Mouse (Mus musculus): ENCODE measurements around the gene Ttc28. TPM values are rescaled to one million over a fixed set of nuclear protein-coding genes. Genes with fewer than 3 reads are reported as not detected.

Gene Ttc28
- total RNA-seq, 2 experiments from 2014 or later = 0.51 to 2.5 TPM

- no peak for ATAC-seq (replicated peaks; ENCODE audit: low FRiP score, poor library complexity, severe bottlenecking)
Measured at GRCm38 (mm10) chr5:111000953-111001352, 121.3 kb downstream of the Ttc28 start.

- ATAC-seq (replicated peaks; ENCODE audit: low FRiP score, poor library complexity, severe bottlenecking) = no peak
Measured at GRCm38 (mm10) chr5:111003220-111003619, 123.6 kb downstream of the Ttc28 start.

DNA sequence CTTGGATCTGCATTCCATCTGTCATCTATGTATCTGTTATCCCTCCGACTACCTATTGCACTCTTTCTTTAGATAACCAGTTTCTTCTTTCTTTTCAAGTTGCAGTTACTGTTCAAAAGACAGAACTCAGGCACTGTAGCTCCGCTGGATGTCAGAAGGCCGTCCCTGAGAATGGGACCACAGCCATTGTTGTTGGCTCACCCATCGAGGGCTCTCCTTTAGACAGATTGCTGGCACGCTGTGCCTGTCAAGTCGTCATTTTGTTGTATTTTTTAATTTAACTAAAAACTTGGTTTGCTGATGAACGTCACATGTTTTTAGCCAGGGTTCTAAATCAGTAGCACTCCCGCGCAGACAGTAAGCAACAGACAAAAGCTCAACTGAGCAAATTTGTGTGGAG lies 124.1 kb downstream of the Ttc28 start:
- no peak for ATAC-seq (replicated peaks; ENCODE audit: low FRiP score, poor library complexity, severe bottlenecking)

DNA sequence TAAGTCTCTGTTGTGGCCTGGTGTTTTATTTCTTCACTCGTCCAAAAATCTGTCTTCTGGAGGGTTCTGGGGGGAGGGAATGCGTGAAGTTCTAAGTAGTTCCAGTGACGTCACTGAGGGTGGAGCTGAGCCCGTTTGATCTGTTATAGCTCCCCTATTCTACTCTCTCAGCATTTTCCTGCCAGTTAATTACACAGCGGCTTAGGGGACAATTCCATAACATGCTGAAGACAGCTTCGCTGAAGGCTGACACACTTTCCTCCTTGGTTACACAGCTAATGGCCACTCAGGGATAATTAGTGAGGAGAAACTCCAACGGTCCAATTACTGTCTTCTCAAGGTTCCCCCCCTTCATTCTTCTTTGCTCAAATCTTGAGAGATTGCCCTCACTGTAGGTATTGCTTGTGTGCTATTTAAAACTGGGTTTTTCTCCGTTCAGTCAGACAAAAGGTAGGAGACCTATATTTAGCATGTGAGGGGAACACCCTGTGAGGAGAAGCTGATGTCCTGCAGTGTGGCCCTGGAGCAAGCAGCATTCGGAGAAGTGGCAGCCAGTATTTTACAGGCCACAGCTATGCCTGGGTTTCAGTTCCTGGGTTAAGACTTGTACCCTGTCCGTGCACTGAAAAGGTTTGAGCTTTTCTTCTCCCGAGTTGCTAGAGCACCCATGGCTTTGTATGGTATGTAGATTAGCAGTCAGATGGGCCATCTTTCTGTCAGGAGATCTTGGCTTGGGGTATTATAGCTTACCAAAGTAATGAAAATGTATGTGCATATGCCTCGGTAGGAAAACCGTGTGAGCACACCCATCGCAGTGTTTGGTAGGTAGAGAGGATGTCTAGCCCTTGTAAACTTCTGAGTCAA lies 126.9 kb downstream of the Ttc28 start:
- no peak for ATAC-seq (replicated peaks; ENCODE audit: low FRiP score, poor library complexity, severe bottlenecking)

DNA sequence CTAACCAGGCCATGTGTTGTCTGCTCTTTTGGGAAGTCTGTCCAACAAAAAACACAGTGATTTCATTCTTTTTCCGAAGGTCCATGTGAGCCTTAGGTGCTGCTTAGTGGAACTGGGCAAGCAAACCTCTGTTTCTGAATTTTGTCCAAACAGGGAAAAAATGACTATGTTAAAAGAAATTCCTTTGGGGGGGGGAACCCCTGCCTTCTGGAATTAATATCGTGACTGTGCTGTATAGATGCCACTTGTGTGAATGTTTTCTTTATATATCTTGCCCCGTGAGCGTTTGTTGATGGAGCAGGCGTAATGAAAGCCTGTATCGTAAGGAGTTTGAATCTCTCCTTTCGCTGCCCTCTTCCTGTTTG lies 127.5 kb downstream of the Ttc28 start:
- no peak for ATAC-seq (replicated peaks; ENCODE audit: low FRiP score, poor library complexity, severe bottlenecking)

GRCm38 (mm10) chr5:111007900-111008299 lies 128.3 kb downstream of the Ttc28 start:
- no peak for ATAC-seq (replicated peaks; ENCODE audit: low FRiP score, poor library complexity, severe bottlenecking)

DNA sequence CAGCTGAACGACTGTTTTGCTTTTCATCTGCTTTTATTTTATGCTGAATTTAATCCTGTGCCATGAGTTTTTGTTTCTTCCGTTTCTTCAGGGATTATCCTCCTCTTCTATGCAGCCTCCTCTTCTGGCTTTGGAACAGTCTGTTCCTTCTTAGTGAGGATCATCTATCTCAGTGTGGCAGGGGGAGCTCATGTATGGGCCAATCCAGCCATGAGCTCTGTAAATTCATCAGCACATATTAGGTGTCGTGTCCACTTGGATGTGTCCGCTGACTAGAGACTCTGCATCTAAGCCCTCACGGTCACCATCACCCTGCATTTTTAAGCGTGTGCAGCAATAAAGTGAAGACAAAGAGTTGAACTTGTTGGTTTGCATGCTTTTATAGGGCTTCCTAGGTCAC lies 128.8 kb downstream of the Ttc28 start:
- no peak for ATAC-seq (replicated peaks; ENCODE audit: low FRiP score, poor library complexity, severe bottlenecking)

- ATAC-seq (replicated peaks; ENCODE audit: low FRiP score, poor library complexity, severe bottlenecking) = no peak
Measured at GRCm38 (mm10) chr5:111011271-111011670, 131.7 kb downstream of the Ttc28 start.

- no peak for ATAC-seq (replicated peaks; ENCODE audit: low FRiP score, poor library complexity, severe bottlenecking)
Measured at GRCm38 (mm10) chr5:111012064-111012463, 132.5 kb downstream of the Ttc28 start.

- no peak for ATAC-seq (replicated peaks; ENCODE audit: low FRiP score, poor library complexity, severe bottlenecking)
Measured at GRCm38 (mm10) chr5:111012587-111012986, 133.0 kb downstream of the Ttc28 start.

DNA sequence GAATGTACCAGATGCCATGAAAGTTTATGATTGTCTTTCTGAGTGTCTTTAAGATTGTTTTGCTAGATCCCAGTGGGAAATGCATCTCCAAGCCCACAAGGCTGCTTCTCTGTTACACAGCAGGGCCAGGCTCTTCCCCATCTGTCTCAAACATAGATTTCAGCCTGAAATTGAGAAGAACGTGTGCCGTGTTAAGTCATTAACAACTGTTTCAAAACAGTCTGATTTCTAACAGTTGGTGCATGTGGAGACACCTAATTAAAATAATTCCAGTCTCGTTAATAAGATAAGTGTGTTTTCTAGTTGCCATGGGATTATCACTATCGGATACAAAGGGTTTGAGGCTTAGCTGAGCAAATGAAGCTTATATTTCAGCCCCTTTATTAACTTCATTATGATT lies 135.4 kb downstream of the Ttc28 start:
- no peak for ATAC-seq (replicated peaks; ENCODE audit: low FRiP score, poor library complexity, severe bottlenecking)

DNA sequence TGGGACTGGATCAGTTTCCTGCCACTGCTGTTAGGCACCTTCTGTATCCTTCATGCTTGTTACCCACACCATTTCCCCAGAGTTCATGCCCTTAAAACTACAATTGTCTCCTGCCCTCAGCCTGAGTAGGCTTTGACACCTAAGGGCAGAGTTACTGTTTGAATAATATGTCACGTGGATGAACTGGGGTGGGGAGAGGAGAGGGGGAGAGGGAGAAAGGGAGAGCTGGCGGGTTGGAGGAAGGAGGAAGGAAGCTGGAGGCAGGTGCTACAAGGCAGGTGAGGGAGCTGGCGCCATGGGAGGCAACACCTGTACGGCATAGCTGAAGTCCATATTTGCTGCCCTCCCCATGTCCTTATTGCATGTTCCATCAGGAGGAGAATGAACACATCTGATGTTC lies 137.7 kb downstream of the Ttc28 start:
- no peak for ATAC-seq (replicated peaks; ENCODE audit: low FRiP score, poor library complexity, severe bottlenecking)

DNA sequence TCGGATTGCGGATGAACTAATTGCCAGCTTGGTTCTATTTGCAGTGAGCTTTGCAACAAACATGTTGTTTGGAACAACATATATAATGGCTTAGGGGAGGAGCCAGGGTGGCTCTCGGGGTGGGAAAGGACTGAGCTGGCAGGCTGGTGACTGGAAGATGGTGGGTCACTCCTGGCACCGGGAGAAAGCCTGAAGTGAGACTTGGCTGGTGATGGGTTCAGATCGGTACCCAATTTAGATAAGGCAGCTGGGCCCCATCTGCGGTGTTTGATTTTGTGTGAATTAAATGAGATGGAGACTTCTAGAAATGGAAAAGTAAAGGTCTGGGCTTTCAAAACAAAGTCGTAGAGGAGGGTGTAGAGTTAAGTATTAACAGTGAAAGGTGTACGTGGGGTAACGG lies 142.7 kb downstream of the Ttc28 start:
- ATAC-seq (replicated peaks; ENCODE audit: low FRiP score, poor library complexity, severe bottlenecking) = no peak

DNA sequence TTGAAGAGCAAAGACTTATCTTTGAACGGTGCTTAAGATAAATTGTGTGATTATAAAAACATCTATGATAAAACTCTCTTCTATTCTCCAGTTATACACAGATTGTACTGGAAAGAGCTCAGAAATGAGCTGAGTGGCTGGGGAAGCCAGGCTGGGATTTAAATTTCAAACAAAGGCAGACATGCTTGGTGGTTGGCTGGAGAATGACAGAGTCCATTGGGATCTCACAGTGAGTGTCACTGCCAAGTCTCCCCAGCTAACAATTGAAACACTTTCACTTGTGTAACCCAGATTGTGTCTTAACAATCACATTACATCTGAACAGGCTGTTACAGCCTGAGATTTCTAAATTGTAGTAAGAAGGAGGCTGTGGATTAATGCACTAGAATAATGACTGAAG lies 143.3 kb downstream of the Ttc28 start:
- ATAC-seq (replicated peaks; ENCODE audit: low FRiP score, poor library complexity, severe bottlenecking) = no peak

DNA sequence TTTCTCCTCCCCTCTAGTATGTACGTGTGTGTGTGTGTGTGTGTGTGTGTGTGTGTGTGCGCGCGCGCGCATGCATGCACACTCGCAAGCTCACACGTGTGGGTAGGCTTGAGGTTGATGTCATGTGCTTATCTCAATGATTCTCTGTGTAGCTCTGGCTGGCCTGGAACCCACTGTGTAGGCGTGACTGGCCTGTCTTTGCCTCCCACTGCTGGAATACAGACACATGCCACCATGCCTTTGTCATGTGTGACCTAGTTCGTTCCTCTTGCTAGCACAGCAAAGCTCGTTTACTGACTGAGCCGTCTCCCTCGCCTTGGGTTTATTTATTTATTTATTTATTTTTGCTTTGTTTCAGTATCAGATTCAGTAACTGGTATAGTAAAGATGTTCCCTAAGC lies 145.0 kb downstream of the Ttc28 start:
- ATAC-seq (replicated peaks; ENCODE audit: low FRiP score, poor library complexity, severe bottlenecking) = no peak

DNA sequence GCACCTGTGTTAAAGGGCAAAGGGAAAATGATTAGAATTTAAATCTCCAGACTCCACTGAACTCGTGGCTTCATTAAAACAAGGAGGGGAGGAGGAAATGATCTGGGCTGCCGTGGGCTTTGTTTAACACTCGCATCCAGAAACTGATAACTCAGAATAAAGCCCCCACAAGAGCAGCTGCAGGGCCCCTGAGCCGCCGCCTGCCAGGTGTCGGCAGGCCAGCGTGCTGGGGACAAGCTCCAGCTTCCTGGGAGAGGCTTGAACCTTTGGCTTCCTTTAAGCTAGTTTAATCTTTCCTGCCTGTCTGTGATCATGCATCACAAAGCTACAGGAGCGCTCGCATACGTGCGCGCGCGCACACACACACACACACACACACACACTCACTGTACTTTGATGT lies 145.9 kb downstream of the Ttc28 start:
- no peak for ATAC-seq (replicated peaks; ENCODE audit: low FRiP score, poor library complexity, severe bottlenecking)

DNA sequence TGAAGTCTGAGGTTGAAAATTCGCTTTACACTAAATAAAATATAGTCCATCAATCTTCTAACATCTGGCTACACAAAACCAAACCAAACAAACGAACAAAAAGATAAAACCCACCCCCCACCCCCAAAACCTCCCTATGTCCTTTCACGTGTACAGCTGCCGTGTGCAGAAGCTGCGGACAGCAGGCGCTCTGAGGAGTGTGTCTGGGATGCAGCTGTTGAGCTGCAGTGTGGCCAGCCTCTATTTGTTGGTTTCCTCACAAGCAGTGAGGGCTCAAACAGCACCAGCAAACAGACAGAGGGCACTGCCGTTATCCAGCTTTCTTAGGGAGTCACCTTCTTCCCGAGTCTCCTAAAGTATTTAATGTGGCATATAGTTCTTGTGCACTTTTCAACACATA lies 146.6 kb downstream of the Ttc28 start:
- ATAC-seq (replicated peaks; ENCODE audit: low FRiP score, poor library complexity, severe bottlenecking) = no peak

DNA sequence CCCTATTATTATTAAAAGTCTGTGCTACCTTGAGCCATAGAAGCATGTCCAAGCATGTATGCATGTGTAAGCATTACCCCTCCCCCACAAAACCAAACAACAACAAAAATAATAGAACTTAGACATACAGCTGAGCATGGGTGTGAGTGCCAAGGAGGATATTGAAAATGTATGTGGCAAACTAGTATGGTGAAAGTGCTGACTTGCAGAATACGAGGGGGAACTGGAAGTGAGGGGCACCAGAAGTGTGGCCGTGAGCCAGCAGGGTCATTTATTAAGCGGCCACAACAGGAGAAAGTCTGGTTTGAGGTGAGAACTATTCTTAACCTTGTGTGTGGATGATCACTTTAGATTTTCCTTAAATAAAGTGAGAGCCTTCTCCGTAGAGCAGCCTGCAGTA lies 148.7 kb downstream of the Ttc28 start:
- ATAC-seq (replicated peaks; ENCODE audit: low FRiP score, poor library complexity, severe bottlenecking) = no peak

DNA sequence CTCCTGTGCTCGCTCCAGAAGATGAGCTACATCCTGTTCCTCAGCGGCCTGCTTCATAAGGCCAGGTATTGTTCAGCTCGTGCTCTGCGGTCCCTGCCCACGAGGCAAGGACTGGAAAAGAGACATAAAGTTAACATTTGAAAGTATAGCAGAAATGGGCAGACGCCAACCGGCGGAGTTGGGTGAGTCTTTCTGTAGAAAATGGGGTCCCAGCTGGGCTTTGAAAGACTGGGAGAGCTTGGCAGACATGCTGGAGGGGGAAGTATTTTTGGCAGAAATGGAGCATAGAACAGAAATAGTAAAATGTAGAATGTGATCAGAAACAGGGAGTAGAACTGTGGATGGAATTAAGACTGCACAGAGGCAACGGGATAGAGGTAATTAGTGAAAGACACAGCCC lies 149.3 kb downstream of the Ttc28 start:
- no peak for ATAC-seq (replicated peaks; ENCODE audit: low FRiP score, poor library complexity, severe bottlenecking)

DNA sequence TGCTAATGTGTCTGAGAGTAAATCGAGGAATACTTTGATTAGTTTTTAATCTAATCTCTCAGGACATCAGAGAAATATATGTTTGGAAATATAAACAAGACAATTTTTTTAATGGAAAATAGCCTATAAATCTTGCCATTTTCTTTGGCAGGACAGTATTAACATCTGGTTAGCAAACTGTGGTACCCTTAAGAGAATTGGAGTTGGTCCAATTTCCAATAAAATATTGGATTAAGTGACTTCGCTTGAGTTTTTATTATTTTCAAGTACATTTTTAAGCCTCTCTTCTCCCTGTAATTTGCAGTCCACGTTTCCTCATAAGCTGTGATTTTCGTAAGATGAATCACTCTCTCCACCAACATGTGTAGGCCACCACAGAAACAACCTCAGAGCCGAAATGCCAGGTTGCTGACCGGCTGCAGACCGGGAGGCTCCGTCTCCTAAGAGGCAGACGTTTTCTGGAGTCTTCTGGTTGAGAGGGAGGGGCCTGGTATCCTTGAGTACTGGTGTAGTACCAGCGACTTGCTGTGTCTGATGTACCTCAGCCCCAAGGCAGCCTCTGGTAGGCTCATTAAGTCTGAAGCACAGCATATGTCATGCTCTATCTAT lies 153.2 kb downstream of the Ttc28 start:
- ATAC-seq (replicated peaks; ENCODE audit: low FRiP score, poor library complexity, severe bottlenecking) = no peak

DNA sequence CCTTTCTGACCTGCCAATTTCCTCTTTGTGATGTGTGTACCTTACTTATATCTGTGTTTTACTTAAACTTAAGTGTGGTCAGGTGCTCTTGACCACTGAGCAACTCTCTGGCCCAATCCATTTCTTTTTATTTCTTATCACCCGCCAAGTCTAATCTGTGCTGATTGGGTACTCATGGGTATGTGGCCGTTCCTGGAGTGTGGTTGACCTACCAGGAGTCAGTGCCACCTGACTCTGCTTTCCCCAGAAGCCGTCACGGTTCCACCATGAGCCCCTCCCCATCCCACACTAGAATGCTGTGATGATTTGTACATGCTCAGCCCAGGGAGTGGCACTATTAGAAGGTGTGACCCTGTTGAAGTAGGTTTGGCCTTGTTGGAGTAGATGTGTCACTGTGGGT lies 153.9 kb downstream of the Ttc28 start:
- ATAC-seq (replicated peaks; ENCODE audit: low FRiP score, poor library complexity, severe bottlenecking) = no peak

Data from erythroblast, adult 5-6 weeks (primary cell).